Mouse (Mus musculus): Measurements from ENCODE around the gene Reep3. TPM values are rescaled to one million over a fixed set of nuclear protein-coding genes. Genes with fewer than 3 reads are reported as not detected.

The Reep3 gene
- total RNA-seq, 2 experiments from 2014 or later: 16.6 to 17.8 TPM

DNA sequence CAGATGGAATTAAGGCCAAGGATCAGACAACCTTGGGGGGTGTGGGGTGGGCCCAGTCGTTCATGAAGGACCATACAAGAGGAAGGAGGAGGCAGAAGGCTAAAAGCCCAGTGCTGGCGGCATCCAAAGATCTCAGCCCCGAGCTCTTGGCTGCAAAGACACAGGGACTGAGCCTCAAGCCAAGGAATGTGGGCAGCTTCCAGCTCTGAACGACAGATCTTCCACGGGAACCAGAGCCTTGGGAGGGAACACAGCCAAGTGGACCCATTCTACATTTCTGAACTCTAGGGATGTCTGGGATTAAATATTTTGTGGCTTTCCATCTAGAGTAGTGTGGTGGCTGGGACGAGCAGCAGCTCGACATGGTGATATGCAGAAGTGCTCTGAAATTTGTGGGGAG, 38.4 kb downstream of the Reep3 start:
- Histone ChIP-seq H3K4me3 (no peak overlapping the region), H3K27ac (peak overlapping the region; percentile 87; the same call in 1 of the 2 replicates)
- no peak for TF ChIP-seq CTCF (IDR thresholded peaks at IDR 0.05)
- DNase-seq (ENCODE audit: extremely low spot score in 1 of 2, low spot score in 2 of 2): no peak
- intact Hi-C loops (cut with DNase I): loop anchor here (5.0 kb wide), 1 partner anchor 39 kb away; the partner anchor contains the start of genes Jmjd1c and Reep3

DNA sequence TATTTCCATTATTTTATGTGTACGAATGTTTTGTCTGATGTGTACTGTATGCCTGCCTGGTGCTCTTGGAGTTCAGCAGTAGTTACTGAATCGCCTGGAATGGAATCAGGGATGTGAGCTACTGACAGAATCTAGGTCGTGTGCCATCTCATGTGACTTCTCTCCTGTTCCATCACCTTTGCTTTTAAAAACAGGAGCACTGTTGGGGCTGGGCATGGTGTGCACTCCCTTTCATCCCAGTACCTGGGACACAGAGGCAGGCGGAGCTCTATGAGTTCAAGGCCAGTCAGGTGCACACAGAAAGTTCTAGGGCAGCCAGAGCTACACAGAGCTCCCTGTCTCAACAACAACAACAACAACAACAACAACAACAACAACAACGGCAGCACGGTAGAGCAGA, 39.0 kb downstream of the Reep3 start:
- TF ChIP-seq CTCF (IDR thresholded peaks at IDR 0.05): no peak
- DNase-seq (ENCODE audit: extremely low spot score in 1 of 2, low spot score in 2 of 2): no peak
- Histone ChIP-seq H3K27ac (peak overlapping the region; percentile 87), H3K4me3 (no peak overlapping the region)
- intact Hi-C loops (cut with DNase I): loop anchor here (5.0 kb wide), 1 partner anchor 40 kb away; the partner anchor contains the start of genes Jmjd1c and Reep3

DNA sequence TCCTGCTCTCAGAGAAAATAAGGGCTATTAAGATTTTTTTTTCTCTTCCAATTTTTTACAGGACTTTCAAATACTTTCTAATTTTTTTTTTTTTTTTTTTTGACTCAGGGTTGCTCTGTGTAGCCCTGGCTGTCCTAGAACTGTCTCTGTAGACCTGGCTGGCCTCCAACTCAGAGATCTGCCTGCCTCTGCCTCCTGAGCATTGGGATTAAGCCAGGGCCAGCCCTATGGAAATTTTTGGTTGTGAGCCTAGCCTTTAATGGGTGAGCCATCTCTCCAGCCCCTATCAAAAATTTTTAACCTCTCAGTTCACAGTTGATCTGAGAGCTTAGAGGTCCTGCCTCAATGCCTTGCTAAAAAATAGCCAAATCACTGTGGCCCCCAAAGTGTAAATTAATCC, 39.5 kb downstream of the Reep3 start:
- intact Hi-C loops (cut with DNase I): loop anchor here (5.0 kb wide), 1 partner anchor 40 kb away; the partner anchor contains the start of genes Jmjd1c and Reep3
- peak overlapping the region; percentile 87 for H3K27ac ChIP-seq
- no peak for DNase-seq (ENCODE audit: extremely low spot score in 1 of 2, low spot score in 2 of 2)
- no peak for TF ChIP-seq CTCF (IDR thresholded peaks at IDR 0.05)
- no peak overlapping the region for H3K4me3 ChIP-seq

DNA sequence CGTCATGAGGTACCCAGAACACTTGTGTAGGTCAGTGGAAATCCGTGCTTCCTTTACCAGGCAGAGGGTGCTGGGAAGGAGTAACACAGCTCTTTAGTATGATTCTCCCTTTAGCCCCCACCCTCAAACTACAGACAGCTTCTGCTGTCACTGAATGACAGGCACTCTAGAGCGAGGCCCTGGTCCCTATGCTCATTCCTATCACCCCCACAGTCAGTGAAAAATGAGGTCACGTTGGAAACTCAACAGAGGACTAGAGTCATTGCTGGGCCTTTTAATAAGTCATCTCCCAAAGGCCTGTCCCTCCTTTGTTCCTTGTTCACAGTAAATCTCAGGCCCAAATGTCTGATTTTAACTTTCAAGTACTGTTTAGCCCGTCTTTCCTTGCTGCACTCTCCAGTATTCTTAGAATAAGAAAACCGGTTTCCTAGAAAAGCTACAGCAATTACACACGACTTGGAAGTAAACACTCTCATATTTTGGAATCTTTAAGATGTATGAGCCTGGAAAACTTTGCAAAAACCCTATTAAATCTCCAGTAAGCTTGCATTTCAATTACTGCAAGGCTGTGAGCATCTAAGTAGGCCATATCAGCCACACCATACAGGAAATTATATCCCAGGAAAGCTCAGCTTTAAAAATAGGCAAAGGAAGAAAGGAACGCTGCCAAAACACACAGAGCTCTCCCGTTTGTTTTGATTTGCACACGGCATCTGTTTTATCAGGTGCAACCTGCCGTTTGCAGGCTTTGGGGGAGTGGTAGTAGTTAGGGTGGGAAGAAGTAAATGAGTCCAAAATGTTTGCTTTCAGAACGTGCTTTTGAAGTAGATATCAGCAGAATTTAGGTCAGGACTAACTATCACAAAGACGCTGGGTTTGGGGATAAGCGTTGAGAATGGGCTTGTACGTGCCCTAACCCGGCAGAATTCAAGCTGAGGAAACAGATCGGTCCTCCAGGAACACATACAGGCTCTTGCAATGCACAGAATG, 40.6 kb downstream of the Reep3 start:
- Histone ChIP-seq H3K27ac (peak overlapping the region; percentile 87), H3K4me3 (no peak overlapping the region)
- DNase-seq (ENCODE audit: extremely low spot score in 1 of 2, low spot score in 2 of 2): peak in 1 of 2 experiments; percentile 28
- no peak for TF ChIP-seq CTCF (IDR thresholded peaks at IDR 0.05)
- intact Hi-C loops (cut with DNase I): loop anchor here (5.0 kb wide), 1 partner anchor 41 kb away; the partner anchor contains the start of genes Jmjd1c and Reep3

DNA sequence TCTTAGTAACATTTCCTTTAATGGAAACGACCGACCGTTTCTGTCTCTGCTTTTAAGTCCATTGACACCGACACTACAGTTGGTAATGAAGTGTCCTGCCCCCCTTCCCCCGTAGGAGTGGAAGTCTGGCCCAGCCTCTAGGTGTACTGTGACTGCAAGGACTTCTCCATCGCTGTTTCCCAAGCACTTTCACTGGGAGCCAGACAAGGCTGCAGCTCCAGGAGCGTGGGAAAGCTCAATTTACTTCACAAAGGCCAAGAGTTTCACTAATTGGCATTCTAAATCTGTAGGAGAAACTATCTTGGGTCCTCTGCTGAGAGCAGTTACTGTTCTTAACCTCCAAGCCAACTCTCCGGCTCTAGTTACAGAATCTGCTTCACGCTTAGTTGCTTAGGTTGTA, 43.3 kb downstream of the Reep3 start:
- no peak for DNase-seq (ENCODE audit: extremely low spot score in 1 of 2, low spot score in 2 of 2)
- no peak overlapping the region for H3K4me3 ChIP-seq
- no peak for TF ChIP-seq CTCF (IDR thresholded peaks at IDR 0.05)
- peak overlapping the region; percentile 50 for H3K27ac ChIP-seq
- intact Hi-C loops (cut with DNase I): no loop called here

DNA sequence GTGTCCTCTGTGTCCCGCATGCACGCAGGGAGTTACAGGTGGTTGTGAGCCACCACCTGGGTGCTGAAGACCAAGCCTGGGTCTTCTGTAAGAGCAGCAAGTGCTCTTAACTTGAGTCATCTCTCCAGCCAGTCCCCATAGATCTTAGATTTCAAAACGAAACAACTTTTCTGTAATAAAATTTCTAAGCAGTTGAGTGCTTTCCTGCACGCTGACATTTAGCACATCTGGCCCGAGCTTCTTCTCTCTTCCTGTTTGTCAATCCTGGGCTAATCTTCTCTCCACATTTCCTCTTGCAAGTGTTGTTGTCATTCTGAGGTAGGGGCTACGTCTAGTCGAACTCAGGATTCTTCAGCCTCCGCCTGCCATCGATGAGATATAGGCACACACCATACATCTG, 44.3 kb downstream of the Reep3 start:
- Histone ChIP-seq H3K27ac (no peak overlapping the region), H3K4me3 (no peak overlapping the region)
- intact Hi-C loops (cut with DNase I): no loop called here
- DNase-seq (ENCODE audit: extremely low spot score in 1 of 2, low spot score in 2 of 2): no peak
- no peak for TF ChIP-seq CTCF (IDR thresholded peaks at IDR 0.05)

DNA sequence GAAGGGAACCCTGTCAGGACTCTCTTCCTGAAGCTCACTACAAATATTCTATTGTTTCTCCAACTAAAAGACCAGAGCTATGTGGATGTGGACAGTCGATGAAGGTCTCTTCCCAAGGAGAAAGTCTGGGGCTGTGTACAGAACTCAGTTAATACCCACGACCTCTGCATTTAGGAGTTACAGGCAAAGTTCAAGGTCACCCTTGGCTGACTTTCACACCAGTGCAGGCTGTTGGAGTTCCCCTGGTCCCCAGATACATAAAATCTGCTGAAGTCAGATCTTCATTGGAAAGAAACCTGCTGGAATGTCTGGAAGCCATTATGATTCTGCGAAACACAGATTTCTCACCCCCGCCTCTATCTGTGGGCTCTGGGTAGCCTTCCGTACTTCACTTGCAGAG, 45.3 kb downstream of the Reep3 start:
- DNase-seq (ENCODE audit: extremely low spot score in 1 of 2, low spot score in 2 of 2): no peak
- no peak overlapping the region; the same call in 1 of the 2 replicates for H3K27ac ChIP-seq
- TF ChIP-seq CTCF (IDR thresholded peaks at IDR 0.05): no peak
- no peak overlapping the region for H3K4me3 ChIP-seq
- intact Hi-C loops (cut with DNase I): no loop called here

DNA sequence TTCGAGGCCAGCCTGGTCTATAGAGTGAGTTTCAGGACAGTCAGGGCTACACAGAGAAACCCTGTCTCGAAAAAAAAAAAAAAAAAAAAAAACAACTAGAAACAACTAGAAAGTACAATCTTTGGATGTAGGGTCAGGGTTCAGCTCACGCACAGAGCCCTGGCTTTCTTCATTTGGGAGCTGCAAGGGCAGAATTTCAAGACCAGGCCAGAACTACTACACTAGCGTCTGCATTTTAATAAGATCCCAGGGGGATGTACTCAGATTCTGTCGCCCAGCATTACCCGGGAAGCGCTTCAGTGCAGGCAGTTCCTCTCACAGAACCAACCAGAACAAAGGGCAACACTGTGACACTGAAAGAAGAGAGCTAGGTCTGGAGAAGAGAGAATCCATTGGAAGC, 46.0 kb downstream of the Reep3 start:
- Histone ChIP-seq H3K27ac (peak overlapping the region; percentile 32; the same call in 1 of the 2 replicates), H3K4me3 (no peak overlapping the region)
- TF ChIP-seq CTCF (IDR thresholded peaks at IDR 0.05): no peak
- DNase-seq (ENCODE audit: extremely low spot score in 1 of 2, low spot score in 2 of 2): no peak
- intact Hi-C loops (cut with DNase I): no loop called here

DNA sequence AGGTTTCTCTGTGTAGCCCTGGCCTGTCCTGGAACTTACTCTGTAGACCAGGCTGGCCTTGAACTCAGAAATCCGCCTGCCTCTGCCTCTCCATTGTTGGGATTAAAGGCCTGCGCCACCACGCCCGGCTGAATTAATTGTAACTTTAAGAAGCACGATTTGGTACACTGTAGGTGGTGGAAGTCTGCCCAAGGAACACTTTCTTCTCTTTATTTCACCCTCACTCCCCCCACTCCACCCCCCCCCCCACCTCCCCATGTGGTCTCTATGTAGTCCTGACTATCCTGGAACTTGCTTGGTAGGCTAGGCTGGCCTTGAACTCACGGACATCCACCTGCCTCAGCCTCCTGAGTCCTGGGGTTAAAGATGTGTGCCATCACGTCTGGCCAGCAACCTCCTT, 47.1 kb downstream of the Reep3 start:
- no peak overlapping the region for H3K27ac ChIP-seq
- H3K4me3 ChIP-seq: no peak overlapping the region
- DNase-seq (ENCODE audit: extremely low spot score in 1 of 2, low spot score in 2 of 2): no peak
- no peak for TF ChIP-seq CTCF (IDR thresholded peaks at IDR 0.05)
- intact Hi-C loops (cut with DNase I): no loop called here

DNA sequence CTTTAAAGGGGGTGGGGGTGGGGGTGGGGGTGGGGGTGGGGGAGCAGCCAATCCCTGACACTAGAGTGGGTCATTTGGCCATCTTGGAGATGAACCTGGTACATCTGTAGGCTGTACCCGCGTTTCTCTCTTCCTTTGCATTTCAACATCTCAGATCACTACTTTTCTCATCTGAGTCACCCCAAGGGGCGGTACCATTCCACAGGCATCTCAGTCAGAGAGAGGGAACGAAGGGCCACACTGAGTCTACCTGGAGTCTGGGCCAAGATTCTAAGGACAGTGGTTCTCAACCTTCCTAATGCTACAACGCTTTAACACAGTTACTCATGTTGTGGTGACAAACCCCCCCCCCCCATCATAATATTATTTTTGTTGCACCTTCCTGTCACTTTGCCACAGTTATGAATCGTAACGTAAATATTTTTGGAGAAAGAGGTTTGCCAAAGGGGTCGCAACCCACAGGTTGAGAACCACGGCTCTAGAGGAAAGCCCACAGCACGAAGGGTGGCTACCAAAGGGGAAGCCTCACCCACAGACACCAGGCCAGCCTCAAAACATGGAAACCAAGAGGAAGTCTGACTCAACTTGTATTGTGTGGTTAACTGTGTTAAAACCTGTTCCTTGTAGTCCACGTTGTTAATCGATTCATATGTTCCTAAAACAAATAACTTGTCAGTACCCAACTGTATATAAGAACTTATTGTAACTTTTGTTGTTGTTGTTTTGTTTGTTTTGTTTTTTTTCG, 47.7 kb downstream of the Reep3 start:
- no peak for TF ChIP-seq CTCF (IDR thresholded peaks at IDR 0.05)
- DNase-seq (ENCODE audit: extremely low spot score in 1 of 2, low spot score in 2 of 2): no peak
- intact Hi-C loops (cut with DNase I): no loop called here
- H3K4me3 ChIP-seq: no peak overlapping the region
- H3K27ac ChIP-seq: no peak overlapping the region

DNA sequence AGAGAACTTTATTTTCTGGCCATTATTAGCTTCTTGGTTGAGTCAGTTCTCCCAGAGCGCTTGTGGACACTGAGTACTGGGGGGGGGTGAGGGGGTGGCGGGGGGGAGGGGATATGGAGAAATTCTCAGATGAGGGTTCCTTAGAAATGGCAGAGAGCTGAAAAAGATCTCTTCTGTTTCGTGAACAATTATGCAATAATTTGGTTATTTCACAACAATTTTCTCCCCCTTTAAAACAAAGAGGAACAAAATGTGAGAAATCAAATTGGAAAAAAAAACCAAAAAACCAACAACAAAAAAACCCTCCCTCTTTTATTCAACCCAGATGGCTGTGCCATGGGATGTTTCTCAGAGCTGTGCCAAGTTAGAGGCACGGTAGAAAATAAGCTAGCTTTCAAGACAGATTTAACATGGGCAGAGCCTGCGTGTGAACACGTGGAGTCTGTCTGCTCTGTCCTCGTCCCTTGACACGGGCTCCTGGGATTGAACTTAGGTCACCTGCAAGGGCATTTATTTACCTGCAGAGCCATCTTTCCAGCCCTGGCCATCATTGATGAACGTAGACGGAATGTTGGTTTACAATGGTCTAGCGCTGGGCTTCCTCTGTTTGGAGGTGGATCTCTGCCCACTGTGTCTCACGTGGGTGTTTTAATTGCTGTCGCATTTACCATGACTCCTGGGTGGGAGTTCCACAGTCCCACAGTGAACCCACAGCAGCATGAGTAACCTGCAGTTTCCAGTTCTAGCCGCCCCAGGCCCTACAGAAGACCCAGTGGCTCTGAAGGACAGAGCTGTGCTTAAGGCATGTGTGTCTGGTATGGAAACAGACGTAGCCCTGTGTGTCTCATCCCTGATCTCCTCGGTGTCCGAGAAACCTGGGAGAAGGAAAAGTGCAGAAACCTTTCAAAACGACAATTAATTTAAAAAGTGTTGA, 48.8 kb downstream of the Reep3 start:
- no peak for TF ChIP-seq CTCF (IDR thresholded peaks at IDR 0.05)
- no peak for DNase-seq (ENCODE audit: extremely low spot score in 1 of 2, low spot score in 2 of 2)
- no peak overlapping the region for H3K4me3 ChIP-seq
- intact Hi-C loops (cut with DNase I): no loop called here
- H3K27ac ChIP-seq: no peak overlapping the region

Data from left cerebral cortex, adult 2 months (tissue).